Mouse (Mus musculus) left cerebral cortex, postnatal 14 days (tissue): ENCODE data around the gene Calhm5. TPM values are rescaled to one million over a fixed set of nuclear protein-coding genes. Genes with fewer than 3 reads are reported as not detected.

Source experiments
- DNase-seq, 2 experiments: peaks; one replicate each; pipeline ENCODE4 v3.0.0; 2021 to 2022; ENCODE audit warnings: low spot score in 2 of 2, mixed read lengths in 1 of 2
- intact Hi-C: fragments of 180-260 bp; cut with DNase I; formaldehyde crosslinking; loops from one replicate; pipeline ENCODE4 v1.15.1; 2025
- long read RNA-seq, 2 experiments: library from polyadenylated mRNA; stranded (forward); transcript quantifications; one replicate each; pipeline ENCODE4 v2.0.0; 2021
- total RNA-seq, 2 experiments: library from RNA; stranded (reverse); gene quantifications; 2 replicates each; pipeline ENCODE4 v1.2.3; 2021

The Calhm5 gene
- 1 to 10 TPM; 1.9 to 2.5 TPM for total RNA-seq
- long read RNA-seq, experiment 1, full-length matches to known transcripts: 5 of 6 reads
- long read RNA-seq, experiment 1, partial matches to known transcripts: 0 of 6 reads
- long read RNA-seq, experiment 1, other reads (novel, unspliced or antisense): 1 of 6 reads
- long read RNA-seq, experiment 2, full-length matches to known transcripts: 7 of 7 reads
- long read RNA-seq, experiment 2, partial matches to known transcripts: 0 of 7 reads
- long read RNA-seq, experiment 2, other reads (novel, unspliced or antisense): 0 of 7 reads

DNA sequence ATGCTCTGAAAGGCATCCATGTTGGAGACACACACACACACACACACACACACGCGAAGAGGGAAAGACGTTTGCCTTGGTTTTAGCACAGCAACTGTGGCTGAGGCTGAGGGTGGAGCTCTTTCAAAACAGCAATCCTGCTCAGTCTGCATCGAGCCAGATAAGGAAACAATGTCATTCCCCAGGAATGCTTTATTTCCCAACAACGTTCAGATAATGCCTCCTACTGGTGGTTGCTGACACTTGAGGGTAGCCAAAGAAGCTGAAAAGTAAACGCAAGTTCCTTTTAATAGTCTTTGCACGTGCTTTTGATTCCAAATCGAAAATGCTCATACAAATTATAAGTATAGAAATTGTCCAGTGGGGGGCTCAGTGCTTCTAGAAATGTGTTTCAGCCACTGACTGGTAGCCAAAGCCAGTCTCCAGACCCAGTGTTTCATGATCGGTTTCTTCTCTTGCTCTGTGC, at the start of gene Calhm5:
Gene Calhm5 (minus strand): TSS at position 102 of the 466 bp plus-strand sequence.
- intact Hi-C loops: loop anchor here (5.0 kb wide), 2 partner anchors 59 to 186 kb away; partner anchors contain the start of genes Trappc3l and Tspyl1
- DNase-seq: peak; percentile 49 to 79

DNA sequence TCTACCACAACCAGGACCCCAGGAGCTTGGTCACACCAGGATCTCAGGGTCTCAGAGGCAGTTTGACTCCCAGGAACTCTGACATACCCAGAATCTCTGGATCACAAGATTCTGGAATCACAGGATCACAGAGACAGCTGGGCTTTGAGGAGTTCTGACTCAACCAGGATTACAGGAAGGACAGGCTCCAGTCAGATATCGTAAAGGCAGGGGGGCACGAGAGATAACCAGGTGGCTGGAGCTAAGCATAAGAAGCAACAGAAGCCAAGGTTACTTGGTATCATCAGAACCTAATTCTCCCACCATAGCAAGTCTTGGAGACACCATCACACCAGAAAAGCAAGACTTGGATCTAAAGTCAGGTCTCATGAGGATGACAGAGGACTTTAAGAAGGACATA, 45.4 kb upstream of the Calhm5 start:
- no peak for DNase-seq

DNA sequence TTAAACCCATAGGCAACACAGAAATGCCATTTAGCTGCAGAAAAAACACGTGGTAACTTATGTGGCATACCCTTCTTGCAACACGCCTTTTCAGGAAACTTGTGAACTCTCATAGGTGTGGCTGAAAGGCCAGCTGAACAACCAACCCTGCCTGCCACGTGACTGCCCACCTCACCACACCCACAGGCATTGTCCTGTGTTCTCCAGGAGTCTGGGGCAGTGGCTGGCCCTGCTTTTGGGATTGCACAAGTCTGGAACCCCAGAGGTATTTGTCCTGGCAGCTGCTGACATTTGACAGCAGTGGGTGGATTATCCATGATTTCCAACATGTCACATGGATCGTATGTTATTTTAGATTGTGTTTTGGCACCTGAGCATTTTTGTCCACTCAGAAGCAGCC, 43.4 kb upstream of the Calhm5 start:
- intact Hi-C loops: no loop called here
- no peak for DNase-seq

More for the DNA sequence above, 45.4 kb upstream of the Calhm5 start:
- intact Hi-C loops: no loop called here

DNA sequence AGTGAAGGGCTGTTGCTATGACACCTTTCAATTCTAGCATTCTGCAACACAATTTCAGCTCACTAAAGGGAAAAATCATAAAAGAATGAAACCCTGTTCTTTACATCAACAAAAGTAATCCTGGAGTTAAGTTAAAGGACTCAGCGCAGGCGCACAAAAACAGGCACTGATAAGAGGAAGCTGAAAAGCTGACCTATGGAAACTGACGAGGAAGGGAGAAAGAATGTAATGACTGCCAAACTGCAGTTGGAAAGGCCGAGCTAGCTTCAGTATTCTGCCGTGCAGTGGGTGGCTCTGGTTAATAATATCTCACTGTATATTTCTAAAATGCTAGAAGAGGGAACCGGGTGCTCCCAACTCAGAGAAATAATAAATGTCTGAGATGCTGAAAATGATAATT, 41.7 kb upstream of the Calhm5 start:
- DNase-seq: peak in 1 of 2 experiments; percentile 15
- intact Hi-C loops: no loop called here

DNA sequence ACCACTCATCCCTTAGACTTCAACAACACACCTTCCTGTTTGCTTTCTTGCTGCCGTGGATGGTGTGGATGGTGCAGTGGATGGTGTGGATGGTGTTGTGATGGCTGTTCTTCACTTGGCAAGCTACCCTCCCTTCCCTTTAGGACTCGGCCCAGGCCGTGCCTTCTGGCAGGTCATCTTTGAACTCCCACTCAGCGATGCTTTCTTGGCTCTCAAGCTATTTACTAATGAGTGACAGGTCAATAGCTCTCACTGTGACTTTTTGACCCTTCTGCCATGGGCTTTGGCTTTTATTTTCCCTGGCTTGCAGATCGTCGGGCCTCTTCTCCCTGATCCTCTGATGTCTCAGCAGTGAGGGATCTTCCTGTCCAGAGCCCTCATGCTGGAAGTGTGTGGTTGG, 40.1 kb upstream of the Calhm5 start:
- intact Hi-C loops: no loop called here

DNA sequence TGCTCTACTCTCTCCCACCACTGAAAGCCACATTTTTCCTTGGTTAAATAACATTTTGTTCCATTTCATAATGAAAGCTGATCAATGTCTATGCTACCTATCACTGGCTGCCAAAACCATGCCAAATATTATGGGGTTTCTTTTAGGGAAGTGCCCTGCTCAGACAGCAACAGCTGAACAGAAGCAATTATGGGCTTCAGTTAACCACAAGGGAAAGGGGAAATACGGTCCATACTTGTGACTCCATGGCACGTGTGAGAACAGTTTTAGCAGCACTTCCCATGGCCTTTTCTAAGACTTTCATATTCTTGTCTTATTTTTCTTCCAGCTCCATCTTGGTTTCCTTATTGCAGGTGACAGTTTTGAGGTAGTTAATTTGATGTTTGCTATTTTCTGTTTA, 35.0 kb upstream of the Calhm5 start:
- intact Hi-C loops: no loop called here
- no peak for DNase-seq

More for the DNA sequence above, 40.1 kb upstream of the Calhm5 start:
- no peak for DNase-seq

DNA sequence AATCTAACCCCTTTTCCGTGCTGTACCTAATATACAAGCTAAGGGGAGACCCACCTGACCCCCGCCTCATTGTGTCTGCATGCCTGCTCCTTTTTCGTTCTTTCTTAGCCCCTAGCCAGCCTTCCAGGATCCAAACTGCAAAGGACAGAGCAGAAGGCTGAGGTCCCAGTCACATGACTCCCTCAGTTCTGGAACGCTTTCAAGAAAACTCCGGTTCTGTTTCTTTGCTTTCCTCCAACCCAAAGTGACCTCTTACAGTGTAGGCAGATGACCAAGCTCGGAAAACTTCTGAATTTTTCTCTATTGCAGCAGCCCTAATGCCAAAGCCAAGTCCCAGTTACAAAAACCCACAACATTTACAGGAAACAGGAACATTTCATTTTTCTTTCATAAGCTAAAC, 32.1 kb upstream of the Calhm5 start:
- intact Hi-C loops: no loop called here
- no peak for DNase-seq

DNA sequence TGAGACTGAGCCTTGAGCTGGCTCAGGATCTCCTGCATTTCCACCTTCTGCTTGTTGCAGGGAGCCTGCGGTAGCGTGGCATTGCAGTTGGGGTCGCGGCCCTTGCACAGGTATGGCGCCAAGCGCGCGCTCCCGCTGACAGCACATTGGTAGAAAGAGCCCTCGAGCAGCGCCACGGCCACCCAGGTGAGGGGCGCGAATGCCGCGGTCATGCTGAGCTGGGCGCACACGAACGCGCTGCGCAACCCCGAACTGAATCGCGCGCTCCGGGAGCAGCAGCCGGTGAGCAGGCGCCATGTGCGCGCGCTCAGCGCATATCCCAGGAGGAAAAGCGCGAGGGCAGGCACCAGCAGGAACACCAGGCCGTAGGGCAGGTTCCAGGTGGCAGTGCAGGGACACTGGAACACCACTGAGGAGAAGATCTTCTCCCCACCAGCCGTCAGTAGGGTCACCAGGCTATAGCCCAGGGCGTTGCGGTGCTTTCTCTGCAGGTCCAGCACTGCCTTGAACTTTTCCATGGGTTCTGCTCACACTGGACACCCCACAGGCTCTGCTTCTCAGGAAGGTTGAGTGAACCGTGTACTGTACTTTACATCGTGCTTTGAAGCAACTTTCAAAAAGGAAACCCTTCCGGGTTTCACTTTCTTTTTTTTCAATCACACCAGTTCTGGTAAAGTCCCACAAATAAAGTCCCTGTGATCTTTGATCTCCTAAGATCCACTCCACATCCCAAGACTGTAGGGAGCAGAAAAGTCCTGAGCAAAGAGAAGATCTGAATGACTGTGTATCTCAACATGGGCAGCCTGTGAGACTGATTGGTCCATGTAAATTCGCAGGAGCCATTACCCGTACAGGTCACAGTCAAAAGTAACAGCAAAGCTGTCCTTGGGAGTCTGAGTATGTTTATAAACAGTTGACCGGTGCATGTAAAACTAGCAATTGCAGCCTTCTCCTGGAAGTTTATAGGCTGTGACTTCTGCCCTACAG, 31.4 kb upstream of the Calhm5 start, which contains the start of gene Calhm6:
Gene Calhm6 (minus strand): TSS at position 593 of the 987 bp plus-strand sequence.
- intact Hi-C loops: no loop called here
- DNase-seq: peak; percentile 8 to 52

DNA sequence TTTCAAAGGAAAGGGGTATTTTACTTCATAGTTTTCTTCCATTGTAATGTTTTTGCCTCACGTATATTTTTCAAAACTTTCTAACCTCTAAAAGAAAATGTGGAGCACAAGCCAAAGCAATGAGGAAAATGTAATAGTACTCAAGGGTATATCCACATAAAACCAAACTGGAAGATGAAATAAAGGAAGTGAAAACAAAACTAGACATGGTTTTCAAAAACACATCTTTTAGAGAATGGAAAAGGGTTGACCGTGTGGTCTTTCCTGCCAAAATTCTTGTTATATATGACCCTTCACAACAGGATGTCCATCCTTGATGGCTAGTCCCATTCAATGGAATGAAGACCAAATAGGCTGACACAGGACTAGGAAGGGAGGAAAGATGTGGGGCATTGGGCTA, 22.1 kb upstream of the Calhm5 start:
- intact Hi-C loops: no loop called here
- DNase-seq: no peak

DNA sequence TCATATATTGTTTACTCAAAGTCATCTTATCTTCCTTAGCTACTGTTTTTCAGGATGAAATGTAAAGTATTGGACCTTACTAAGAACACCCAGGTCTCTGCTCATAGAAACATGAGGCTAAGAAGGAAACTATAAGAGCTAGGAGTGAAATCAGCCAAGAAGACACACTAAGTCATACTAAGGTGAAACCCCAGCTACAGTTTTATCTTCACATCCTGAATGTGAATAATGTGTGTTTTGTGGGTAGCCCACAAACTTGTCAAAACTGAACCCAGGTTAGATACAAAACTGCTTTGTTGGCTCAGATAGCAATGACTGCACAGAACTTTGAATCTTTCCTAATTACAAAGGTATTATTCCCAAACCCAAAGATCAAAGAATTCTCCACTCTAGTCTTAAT, 21.5 kb upstream of the Calhm5 start:
- no peak for DNase-seq
- intact Hi-C loops: no loop called here

DNA sequence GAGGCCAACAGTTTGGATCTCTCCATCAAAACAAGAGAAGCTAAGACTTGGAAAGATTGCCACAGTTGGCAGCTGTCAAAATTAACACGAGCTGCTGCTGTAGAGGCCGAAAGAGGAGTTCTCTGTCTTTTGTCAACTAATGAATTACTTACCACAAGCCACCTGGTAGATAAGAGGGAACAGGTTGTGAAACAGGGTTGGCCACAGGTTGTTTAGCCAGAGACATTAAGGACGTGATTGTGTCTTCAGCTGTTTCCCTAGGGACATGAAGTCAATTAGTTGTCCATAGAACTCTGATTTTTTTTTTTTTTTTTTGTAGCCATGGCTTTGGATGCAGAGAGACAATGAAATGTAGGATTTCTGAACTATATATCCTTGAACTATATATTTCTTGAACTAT, 20.8 kb upstream of the Calhm5 start:
- intact Hi-C loops: no loop called here
- no peak for DNase-seq

DNA sequence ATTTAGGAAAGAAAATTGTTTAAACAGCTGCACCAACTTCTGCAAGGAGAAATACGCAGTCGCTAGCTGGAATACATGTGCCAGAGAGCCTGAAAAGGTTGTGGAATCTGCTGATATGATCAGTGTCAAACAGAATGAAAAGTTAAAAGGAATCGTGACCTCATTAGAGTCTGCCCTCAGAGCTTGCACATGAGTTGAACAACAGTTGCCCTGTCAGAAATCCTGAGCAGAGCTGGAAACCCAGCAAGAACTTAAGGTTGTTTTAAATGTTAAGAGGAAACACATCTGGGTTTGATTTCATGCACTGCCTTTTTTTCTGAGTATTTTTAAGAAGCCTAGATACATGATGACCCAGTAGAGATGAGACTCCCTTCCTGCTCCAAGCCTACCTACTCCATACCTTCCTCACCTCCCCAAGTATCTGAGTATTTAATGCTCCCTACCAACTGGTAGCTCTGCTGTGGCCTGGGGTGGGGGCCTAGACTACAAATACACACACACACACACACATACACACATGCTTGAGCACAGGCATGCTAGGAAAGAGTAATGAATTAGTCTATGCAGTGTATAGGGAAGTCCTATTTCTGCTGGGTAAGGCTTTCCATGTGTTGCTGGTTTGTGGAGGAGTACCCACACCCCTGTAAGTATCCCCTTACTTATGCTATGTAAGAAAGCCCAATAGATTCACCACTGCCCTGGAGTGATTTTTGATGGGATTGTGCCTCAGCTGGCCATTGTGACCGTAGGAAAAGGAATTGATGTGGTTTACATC, 15.8 kb upstream of the Calhm5 start:
- DNase-seq: no peak
- intact Hi-C loops: no loop called here

DNA sequence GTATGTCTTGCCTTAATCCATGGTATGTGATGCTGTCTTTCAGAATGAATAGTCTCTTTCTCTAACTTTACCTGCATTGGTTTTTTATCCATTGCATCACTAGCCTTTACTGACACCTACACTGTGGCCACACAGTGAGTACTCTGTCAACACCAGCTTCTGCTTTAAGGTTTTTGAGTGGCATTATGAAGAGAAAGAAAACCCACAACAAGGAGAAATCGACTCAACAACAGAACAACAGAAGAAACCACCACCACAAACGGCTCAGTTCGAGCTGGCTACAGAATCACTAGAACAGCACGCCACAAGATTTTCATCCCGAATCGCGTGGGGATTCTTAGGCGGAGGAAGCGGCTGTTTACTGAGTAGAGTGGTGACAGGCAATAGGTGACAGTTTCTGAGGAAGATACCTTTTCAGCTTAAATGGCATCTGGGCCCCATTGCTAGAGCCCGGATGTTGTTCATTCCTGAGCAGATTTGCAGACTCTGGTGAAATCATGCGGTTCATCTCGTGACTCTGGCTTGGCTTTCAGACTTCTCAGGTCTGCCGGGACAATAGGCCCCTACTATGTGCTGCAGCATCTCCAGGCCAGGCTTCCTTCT, 14.6 kb upstream of the Calhm5 start:
- DNase-seq: no peak
- intact Hi-C loops: no loop called here

DNA sequence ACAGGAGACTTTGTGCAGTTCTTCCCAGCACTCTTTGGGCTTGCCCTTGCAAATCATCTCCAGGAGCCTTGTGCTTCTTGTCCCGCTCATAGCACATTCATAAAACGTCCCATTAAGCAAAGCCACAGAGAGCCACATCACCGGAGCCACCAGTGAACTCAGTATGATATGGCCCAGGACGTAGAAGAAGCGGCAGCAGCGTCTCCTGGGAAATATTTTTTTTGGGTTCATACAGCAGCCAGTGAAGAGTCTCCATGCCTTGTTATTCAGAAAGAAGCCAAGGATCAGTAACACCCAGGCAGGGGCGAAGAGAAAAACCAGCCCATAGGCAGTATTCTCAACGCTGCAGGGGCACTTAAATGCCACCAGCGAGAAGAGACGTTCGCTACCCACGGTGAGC, 355 bp downstream of the Calhm5 start:
- intact Hi-C loops: loop anchor here (5.0 kb wide), 2 partner anchors 59 to 186 kb away; partner anchors contain the start of genes Trappc3l and Tspyl1
- DNase-seq: no peak

DNA sequence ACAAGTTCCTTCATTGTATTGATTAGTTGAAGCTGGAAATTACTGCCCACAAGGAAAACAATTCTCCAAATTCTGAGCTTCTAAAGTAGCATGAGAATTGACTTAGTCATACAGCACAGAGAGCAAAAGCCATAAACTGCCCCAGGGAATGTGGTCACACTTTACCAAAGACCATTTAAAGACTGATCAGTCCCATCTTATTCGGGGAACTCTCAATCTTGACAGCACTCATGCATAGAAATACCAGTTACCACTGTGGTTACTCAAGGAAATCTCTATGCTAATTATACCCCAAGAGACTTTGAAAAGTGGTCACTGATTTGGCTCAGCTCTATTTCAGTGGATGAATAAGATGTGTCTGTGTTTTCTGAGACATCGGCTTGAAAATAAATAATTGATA, 1.2 kb downstream of the Calhm5 start:
- intact Hi-C loops: loop anchor here (5.0 kb wide), 2 partner anchors 58 to 187 kb away; partner anchors contain the start of genes Trappc3l and Tspyl1
- DNase-seq: no peak

DNA sequence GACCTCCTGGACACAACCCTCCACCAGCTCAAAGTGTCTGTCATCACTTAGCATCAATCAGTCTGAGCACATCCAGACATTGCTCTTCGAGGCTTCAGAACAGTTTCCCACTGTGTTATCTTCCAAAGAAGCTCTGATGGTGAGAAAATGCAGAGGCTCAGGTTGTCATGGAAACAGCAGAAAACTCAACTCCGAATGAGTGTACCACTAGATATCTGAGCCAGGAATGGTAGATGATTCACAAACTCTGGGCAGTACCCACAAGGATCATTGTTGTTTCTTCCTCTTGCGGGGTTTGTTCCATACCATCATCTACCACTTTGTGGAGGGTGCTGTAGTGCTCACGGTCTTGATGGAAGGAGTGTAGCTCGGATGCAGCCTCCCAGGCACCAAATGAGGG, 4.4 kb downstream of the Calhm5 start:
- intact Hi-C loops: no loop called here
- peak; percentile 46 to 90 for DNase-seq

DNA sequence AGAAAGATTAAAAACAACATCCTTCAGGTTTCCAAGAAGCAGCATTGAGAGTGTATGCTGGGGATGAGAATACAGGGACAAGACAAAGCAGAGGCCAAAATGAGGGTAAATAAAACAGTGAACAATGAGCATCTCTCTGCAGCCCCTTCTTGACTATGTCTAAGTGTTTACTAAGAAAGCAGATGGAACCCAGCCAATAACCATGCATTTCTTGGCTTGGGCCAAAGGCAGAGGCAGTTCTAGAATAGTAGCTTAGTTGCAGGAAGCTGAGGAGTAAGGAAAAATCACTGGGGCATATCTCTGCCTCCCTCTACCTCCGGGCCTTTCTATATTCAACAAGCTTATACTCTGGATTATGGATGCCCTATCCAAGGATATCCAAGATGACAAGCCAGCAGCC, 5.8 kb downstream of the Calhm5 start:
- DNase-seq: no peak
- intact Hi-C loops: no loop called here

DNA sequence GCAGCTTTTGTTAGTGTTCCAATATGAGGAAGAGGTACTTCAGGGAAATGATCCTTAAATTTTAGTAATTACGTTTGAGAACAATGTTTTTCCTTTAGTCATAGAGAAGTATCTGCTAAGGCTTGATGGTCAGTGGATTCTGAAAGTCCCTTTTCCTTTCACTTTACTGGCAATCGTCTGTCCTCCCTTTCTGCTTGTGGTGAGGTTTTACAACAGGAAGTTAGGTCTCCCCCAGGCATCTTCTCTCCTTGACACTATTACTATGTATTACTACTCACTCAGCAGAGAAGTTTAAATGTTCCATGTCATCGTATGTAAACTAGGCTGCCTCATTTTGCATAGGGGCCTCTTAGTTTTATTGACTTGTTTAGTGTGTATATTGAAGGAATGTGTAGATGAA, 6.8 kb downstream of the Calhm5 start:
- DNase-seq: no peak
- intact Hi-C loops: no loop called here

DNA sequence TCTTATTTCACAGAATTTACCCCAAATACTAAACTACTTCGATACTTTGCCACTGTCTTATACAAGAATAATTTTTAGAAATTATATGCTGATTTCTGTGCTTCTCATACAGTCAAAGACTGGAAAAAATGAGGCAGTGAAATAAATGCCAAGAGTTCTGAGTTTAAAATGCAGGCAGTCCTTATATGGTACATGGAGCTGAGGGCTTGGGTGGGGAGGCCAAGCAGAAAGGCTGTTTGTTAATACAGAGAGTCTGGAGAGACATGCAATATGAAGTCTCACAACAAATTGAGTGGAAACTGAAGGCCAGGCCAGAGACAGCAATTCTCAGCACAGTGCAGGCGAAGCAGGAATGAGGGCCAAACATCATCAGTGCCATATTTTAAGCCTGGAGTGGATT, 7.8 kb downstream of the Calhm5 start:
- DNase-seq: no peak
- intact Hi-C loops: no loop called here
